8 mouse cellular contexts compared by ENCODE assay signal in the genomic region with DNA sequence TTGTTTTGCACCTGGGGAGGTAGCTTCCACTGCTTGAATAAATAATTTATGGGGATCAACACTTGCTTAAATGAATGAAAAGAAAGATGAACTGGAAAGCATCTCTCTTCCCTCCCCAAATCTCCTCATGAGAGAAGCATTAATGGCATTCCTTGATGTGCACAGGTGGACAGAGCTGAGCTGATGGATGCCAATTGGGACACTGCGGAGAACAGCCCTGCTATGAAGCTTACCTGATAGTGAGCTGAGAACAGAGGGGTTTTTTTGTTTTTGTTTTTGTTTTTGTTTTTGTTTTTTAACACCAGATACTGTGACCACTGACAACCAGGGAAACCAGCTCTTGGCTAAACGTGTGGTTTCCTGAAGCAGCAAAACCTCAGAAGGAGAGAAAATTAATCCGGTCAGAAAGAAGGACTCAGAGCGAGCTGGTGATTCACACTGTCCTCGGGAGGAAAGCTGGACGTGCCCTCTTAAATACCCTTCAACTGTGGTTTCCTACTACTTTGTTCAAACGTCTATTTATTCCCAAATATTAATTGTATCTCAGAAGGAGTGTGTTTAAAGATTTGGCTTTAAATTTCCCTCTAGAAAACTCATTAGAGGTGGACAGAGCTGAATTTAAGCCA.
DNase-seq lines count a peak whose midpoint lies in the region; ATAC-seq and TF ChIP-seq lines count a peak whose summit lies in the region.

No protein-coding gene starts in this region.

- no peak for ATAC-seq in lung, embryonic 16.5 days (ENCODE audit: low read depth)
- ATAC-seq in monocyte, adult 5-6 weeks (replicated peaks; ENCODE audit: insufficient number of reproducible peaks, low FRiP score, low TSS enrichment, poor library complexity, severe bottlenecking) = no peak

- H3K4me1 ChIP-seq in heart, adult 2 months (ENCODE audit: control insufficient read depth, insufficient read depth, low read length) = peaks cover 2% of the 10 kb centered on the region; the same call in 1 of the 2 replicates
- H3K4me1 ChIP-seq in lung, embryonic 16.5 days (replicated peaks; ENCODE audit: control insufficient read depth, insufficient read depth, low read length) = peaks cover 7% of the 10 kb centered on the region
- peaks cover 24% of the 10 kb centered on the region for H3K4me1 ChIP-seq in embryonic facial prominence, embryonic 10.5 days

- no peak for TF ChIP-seq CTCF in heart, adult 2 months (IDR thresholded peaks at IDR 0.05)

- H3K9ac ChIP-seq in heart, adult 2 months (ENCODE audit: low read depth, low read length) = no peak overlapping the region
- no peak overlapping the region for H3K9ac ChIP-seq in lung, embryonic 16.5 days (ENCODE audit: low read length)

- intact Hi-C loops in heart, adult 2 months (cut with DNase I) = no loop called here

- no peak for TF ChIP-seq EP300 in heart, adult 2 months (IDR thresholded peaks at IDR 0.05; ENCODE audit: insufficient read depth, low read depth, low read length)

- no peak for TF ChIP-seq POLR2A in heart, adult 2 months (IDR thresholded peaks at IDR 0.05; ENCODE audit: insufficient read depth, low read depth, low read length)

- 0 out of 2 replicates have a peak overlapping the region, but pooled peaks have one; percentile 16 for H3K4me2 ChIP-seq in lung, embryonic 16.5 days (ENCODE audit: low read depth, low read length)

- H3K27me3 ChIP-seq in heart, adult 2 months (ENCODE audit: control insufficient read depth, insufficient read depth, low read length) = no peaks in the 10 kb centered on the region
- H3K27me3 ChIP-seq in lung, embryonic 16.5 days (ENCODE audit: control insufficient read depth, insufficient read depth, low read depth, low read length) = no peaks in the 10 kb centered on the region
- no peaks in the 10 kb centered on the region; the same call in 1 of the 2 replicates for H3K27me3 ChIP-seq in embryonic facial prominence, embryonic 10.5 days (replicated peaks; ENCODE audit: low read depth, poor library complexity, severe bottlenecking)

- no peaks in the 10 kb centered on the region for H3K36me3 ChIP-seq in heart, adult 2 months (ENCODE audit: control insufficient read depth, insufficient read depth, low read length)
- H3K36me3 ChIP-seq in lung, embryonic 16.5 days (ENCODE audit: control insufficient read depth, insufficient read depth, low read length) = no peaks in the 10 kb centered on the region
- H3K36me3 ChIP-seq in embryonic facial prominence, embryonic 10.5 days (replicated peaks) = no peaks in the 10 kb centered on the region
- no peaks in the 10 kb centered on the region for H3K36me3 ChIP-seq in macrophage (ENCODE audit: inconsistent target)

- DNase-seq in heart, adult 2 months = no peak
- DNase-seq in heart, adult 11 months = no peak
- DNase-seq in lung, postnatal 4 days = no peak
- DNase-seq in embryonic facial prominence, embryonic 10.5 days (ENCODE audit: low spot score) = no peak
- DNase-seq in frontal cortex, postnatal 14 days (ENCODE audit: low spot score in 2 of 2) = no peak

- H3K79me2 ChIP-seq in heart, adult 2 months (replicated peaks; ENCODE audit: control insufficient read depth, insufficient read depth, low read length) = no peaks in the 10 kb centered on the region
- H3K79me2 ChIP-seq in macrophage (ENCODE audit: inconsistent target) = no peaks in the 10 kb centered on the region

- peak overlapping the region; percentile 18; the same call in 1 of the 2 replicates for H3K27ac ChIP-seq in heart, adult 2 months
- H3K27ac ChIP-seq in lung, embryonic 16.5 days (ENCODE audit: low read length) = no peak overlapping the region
- peak overlapping the region; percentile 40; the same call in 1 of the 2 replicates for H3K27ac ChIP-seq in embryonic facial prominence, embryonic 10.5 days (replicated peaks)
- peak overlapping the region; percentile 47 for H3K27ac ChIP-seq in macrophage

- no peak overlapping the region for H3K4me3 ChIP-seq in heart, adult 2 months
- H3K4me3 ChIP-seq in lung, embryonic 16.5 days (ENCODE audit: low read length) = no peak overlapping the region
- H3K4me3 ChIP-seq in embryonic facial prominence, embryonic 10.5 days = 0 out of 2 replicates have a peak overlapping the region, but pooled peaks have one; percentile 23
- H3K4me3 ChIP-seq in macrophage (ENCODE audit: inconsistent target) = no peak overlapping the region

- WGBS in heart, adult 2 months = 37% methylated on average over 7 of the region's 7 CpGs
- 27% methylated on average over 7 of the region's 7 CpGs for WGBS in lung, embryonic 16.5 days
- 33% methylated on average over 7 of the region's 7 CpGs for WGBS in embryonic facial prominence, embryonic 10.5 days
- WGBS in macrophage (ENCODE audit: missing documents) = 17% methylated on average over 7 of the region's 7 CpGs

- no peaks in the 10 kb centered on the region for H3K9me3 ChIP-seq in lung, embryonic 16.5 days (ENCODE audit: control insufficient read depth, low read length)
- no peaks in the 10 kb centered on the region for H3K9me3 ChIP-seq in embryonic facial prominence, embryonic 10.5 days
